Mouse (Mus musculus) ES-Bruce4 (cell line): Measurements from ENCODE around the gene Srsf12. TPM values are rescaled to one million over a fixed set of nuclear protein-coding genes. Genes with fewer than 3 reads are reported as not detected.

ENCODE experiments used
- H3K27ac ChIP-seq: 2 replicates; pipeline ENCODE4 v1.5.1; 2012; ENCODE audit warnings: low read length, inconsistent platforms; ENCODE audit not compliant: insufficient read depth
- H3K27me3 ChIP-seq: 2 replicates; pipeline ENCODE4 v1.6.1; 2012; ENCODE audit warnings: mild to moderate bottlenecking, low read length, inconsistent platforms; ENCODE audit not compliant: control insufficient read depth, poor library complexity, insufficient read depth, severe bottlenecking
- H3K36me3 ChIP-seq: 2 replicates; pipeline ENCODE4 v1.6.1; 2012; ENCODE audit warnings: inconsistent platforms, mild to moderate bottlenecking, low read length, moderate library complexity; ENCODE audit not compliant: control insufficient read depth, poor library complexity, insufficient read depth, severe bottlenecking
- H3K4me1 ChIP-seq: one replicate; pipeline ENCODE4 v1.8.1; 2011; ENCODE audit warnings: low read length; ENCODE audit not compliant: control insufficient read depth, insufficient read depth
- H3K4me3 ChIP-seq: 2 replicates; pipeline ENCODE4 v1.5.1; 2011; ENCODE audit warnings: low read depth, mild to moderate bottlenecking, low read length
- H3K9ac ChIP-seq: 2 replicates; pipeline ENCODE4 v1.6.1; 2012; ENCODE audit warnings: low read depth, mild to moderate bottlenecking, inconsistent platforms; ENCODE audit not compliant: poor library complexity, severe bottlenecking
- H3K9me3 ChIP-seq: replicated peaks from 2 replicates; pipeline ENCODE4 v1.6.1; 2012; ENCODE audit warnings: mild to moderate bottlenecking, low read length, inconsistent platforms; ENCODE audit not compliant: control insufficient read depth, poor library complexity, insufficient read depth, severe bottlenecking
- CTCF ChIP-seq: IDR thresholded peaks from one replicate; pipeline ENCODE4 v1.8.1; 2011; ENCODE audit warnings: low read depth, low read length
- EP300 ChIP-seq: IDR thresholded peaks from 2 replicates; pipeline ENCODE4 v1.6.1; 2011; ENCODE audit warnings: low read depth, low read length; ENCODE audit not compliant: insufficient read depth
- POLR2A ChIP-seq: IDR thresholded peaks from one replicate; pipeline ENCODE4 v1.8.1; 2011; ENCODE audit warnings: low read length; ENCODE audit not compliant: insufficient read depth
- polyA plus RNA-seq: library from polyadenylated mRNA; stranded (reverse); fragments of >200 nt; gene quantifications from 2 replicates; pipeline ENCODE4 v1.2.4, GENCODE M21; 2011; ENCODE audit warnings: low read depth; ENCODE audit not compliant: missing spikeins, insufficient read depth, insufficient read length

The Srsf12 gene
- polyA plus RNA-seq, 1 experiment: 6.2 TPM

GRCm38 (mm10) chr4:33257263-33257964 is 48.6 kb downstream of the Srsf12 start:
- TF ChIP-seq CTCF (no peak), POLR2A (no peak), EP300 (peak; percentile 56; the same call in 1 of the 2 replicates)
- Histone ChIP-seq H3K36me3 (no peaks in the 10 kb centered on the region), H3K4me1 (peaks cover 8% of the 10 kb centered on the region), H3K4me3 (no peak overlapping the region), H3K9me3 (no peaks in the 10 kb centered on the region), H3K27me3 (no peaks in the 10 kb centered on the region), H3K27ac (0 out of 2 replicates have a peak overlapping the region, but pooled peaks have one; percentile 13), H3K9ac (no peak overlapping the region)

- Histone ChIP-seq H3K27me3 (no peaks in the 10 kb centered on the region), H3K4me3 (no peak overlapping the region), H3K27ac (no peak overlapping the region), H3K4me1 (peaks cover 11% of the 10 kb centered on the region), H3K9me3 (no peaks in the 10 kb centered on the region), H3K9ac (no peak overlapping the region), H3K36me3 (no peaks in the 10 kb centered on the region)
- TF ChIP-seq EP300: no peak
- no peak for TF ChIP-seq CTCF
- TF ChIP-seq POLR2A: no peak
Measured at GRCm38 (mm10) chr4:33260311-33260710, 51.5 kb downstream of the Srsf12 start.

GRCm38 (mm10) chr4:33261311-33261753 is 52.5 kb downstream of the Srsf12 start:
- Histone ChIP-seq H3K9me3 (no peaks in the 10 kb centered on the region), H3K36me3 (no peaks in the 10 kb centered on the region), H3K4me1 (peaks cover 11% of the 10 kb centered on the region), H3K27ac (no peak overlapping the region), H3K27me3 (no peaks in the 10 kb centered on the region), H3K4me3 (no peak overlapping the region), H3K9ac (no peak overlapping the region)
- TF ChIP-seq EP300: 0 out of 2 replicates have a peak, but pooled peaks have one; percentile 57
- TF ChIP-seq CTCF: no peak
- no peak for TF ChIP-seq POLR2A

GRCm38 (mm10) chr4:33262897-33263296 is 54.1 kb downstream of the Srsf12 start:
- no peaks in the 10 kb centered on the region for H3K36me3 ChIP-seq
- H3K27ac ChIP-seq: peak overlapping the region; percentile 76
- H3K4me3 ChIP-seq: no peak overlapping the region
- TF ChIP-seq POLR2A (no peak), EP300 (0 out of 2 replicates have a peak, but pooled peaks have one; percentile 36)
- H3K9me3 ChIP-seq: no peaks in the 10 kb centered on the region
- no peak overlapping the region for H3K9ac ChIP-seq
- peaks cover 11% of the 10 kb centered on the region for H3K4me1 ChIP-seq
- H3K27me3 ChIP-seq: no peaks in the 10 kb centered on the region

- H3K36me3 ChIP-seq: no peaks in the 10 kb centered on the region
- TF ChIP-seq POLR2A: no peak
- TF ChIP-seq EP300: 0 out of 2 replicates have a peak, but pooled peaks have one; percentile 23
- no peaks in the 10 kb centered on the region for H3K27me3 ChIP-seq
- 0 out of 2 replicates have a peak overlapping the region, but pooled peaks have one; percentile 9 for H3K9ac ChIP-seq
- peak overlapping the region; percentile 14 for H3K4me3 ChIP-seq
- H3K9me3 ChIP-seq: no peaks in the 10 kb centered on the region
- peaks cover 11% of the 10 kb centered on the region for H3K4me1 ChIP-seq
- peak overlapping the region; percentile 33 for H3K27ac ChIP-seq
Measured at GRCm38 (mm10) chr4:33264979-33265726, 56.4 kb downstream of the Srsf12 start.
